Comparison of ENCODE assay signal across 15 mouse cellular contexts in genomic region chr7:143300037-143300436, GRCm38 (mm10).
DNase-seq lines count a peak whose midpoint lies in the region; ATAC-seq lines count a peak whose summit lies in the region.
"Had no signal": no experiment of that assay in that cellular context is flagged by ENCODE, and none has a peak within 500 bp of the region (broad histone marks: within the 10 kb centered on the region; RNA-seq: fewer than 3 reads in every experiment).

No protein-coding gene starts in this region.

- peaks cover 22% of the 10 kb centered on the region for H3K36me3 ChIP-seq in heart, embryonic 10.5 days
- H3K36me3 ChIP-seq in kidney, embryonic 15.5 days, result 0 out of 2 replicates have a peak, but pooled peaks cover 4% of the 10 kb centered on the region
- no peaks in the 10 kb centered on the region for H3K36me3 ChIP-seq in embryonic facial prominence, embryonic 12.5 days
- H3K36me3 ChIP-seq in limb, embryonic 13.5 days, result no peaks in the 10 kb centered on the region
- H3K36me3 ChIP-seq: lung, embryonic 15.5 days had no signal

- DNase-seq in heart, embryonic 10.5 days (ENCODE audit: low spot score), result no peak
- no peak for DNase-seq in heart, adult 9 months (ENCODE audit: low spot score in 2 of 2)
- no peak for DNase-seq in kidney, postnatal 14 days
- DNase-seq in spleen, postnatal 4 days (ENCODE audit: low spot score in 2 of 2), result no peak
- DNase-seq in ovary, postnatal 36 days (ENCODE audit: low spot score), result no peak
- DNase-seq: adrenal gland, postnatal 14 days; cerebellum, postnatal 14 days; heart, adult 2 months; kidney, adult 2 months; thymus, postnatal 4 days had no signal

- H3K4me3 ChIP-seq in heart, embryonic 10.5 days, result no peak overlapping the region; the same call in 1 of the 2 replicates
- H3K4me3 ChIP-seq in kidney, embryonic 15.5 days (replicated peaks), result no peak overlapping the region
- no peak overlapping the region for H3K4me3 ChIP-seq in embryonic facial prominence, embryonic 12.5 days
- H3K4me3 ChIP-seq in limb, embryonic 13.5 days, result no peak overlapping the region
- H3K4me3 ChIP-seq: heart, adult 2 months; lung, embryonic 15.5 days; megakaryocyte, embryonic 14.5 days had no signal

- WGBS in heart, embryonic 10.5 days, result 54% methylated on average over 7 of the region's 7 CpGs
- WGBS in kidney, embryonic 15.5 days, result 43% methylated on average over 7 of the region's 7 CpGs
- WGBS in embryonic facial prominence, embryonic 12.5 days, result 18% methylated on average over 7 of the region's 7 CpGs
- WGBS in limb, embryonic 13.5 days, result 22% methylated on average over 7 of the region's 7 CpGs

- no peak overlapping the region for H3K9ac ChIP-seq in kidney, embryonic 15.5 days
- H3K9ac ChIP-seq in embryonic facial prominence, embryonic 12.5 days, result no peak overlapping the region
- peak overlapping the region; percentile 20; the same call in 1 of the 2 replicates for H3K9ac ChIP-seq in limb, embryonic 13.5 days
- H3K9ac ChIP-seq: lung, embryonic 15.5 days had no signal

- no peak overlapping the region for H3K4me2 ChIP-seq in kidney, embryonic 15.5 days
- H3K4me2 ChIP-seq in embryonic facial prominence, embryonic 12.5 days (replicated peaks), result no peak overlapping the region; the same call in 1 of the 2 replicates
- H3K4me2 ChIP-seq in limb, embryonic 13.5 days (replicated peaks), result peak overlapping the region; percentile 25; the same call in 1 of the 2 replicates
- H3K4me2 ChIP-seq: lung, embryonic 15.5 days had no signal

- peaks cover 58% of the 10 kb centered on the region for H3K4me1 ChIP-seq in heart, embryonic 10.5 days
- peaks cover 30% of the 10 kb centered on the region for H3K4me1 ChIP-seq in kidney, embryonic 15.5 days
- H3K4me1 ChIP-seq in embryonic facial prominence, embryonic 12.5 days, result peaks cover 30% of the 10 kb centered on the region
- peaks cover 48% of the 10 kb centered on the region for H3K4me1 ChIP-seq in limb, embryonic 13.5 days

- no peaks in the 10 kb centered on the region for H3K27me3 ChIP-seq in heart, embryonic 10.5 days (ENCODE audit: insufficient read depth, poor library complexity, severe bottlenecking)
- no peaks in the 10 kb centered on the region for H3K27me3 ChIP-seq in kidney, embryonic 15.5 days
- H3K27me3 ChIP-seq in embryonic facial prominence, embryonic 12.5 days, result no peaks in the 10 kb centered on the region
- H3K27me3 ChIP-seq in limb, embryonic 13.5 days, result no peaks in the 10 kb centered on the region
- H3K27me3 ChIP-seq: lung, embryonic 15.5 days had no signal

- H3K27ac ChIP-seq in heart, embryonic 10.5 days, result peak overlapping the region; percentile 82
- H3K27ac ChIP-seq in kidney, embryonic 15.5 days, result peak overlapping the region; percentile 33
- H3K27ac ChIP-seq in embryonic facial prominence, embryonic 12.5 days, result peak overlapping the region; percentile 84
- H3K27ac ChIP-seq in limb, embryonic 13.5 days, result peak overlapping the region; percentile 78
- H3K27ac ChIP-seq: heart, adult 2 months; lung, embryonic 15.5 days had no signal

- peaks cover 13% of the 10 kb centered on the region for H3K9me3 ChIP-seq in heart, embryonic 10.5 days
- H3K9me3 ChIP-seq in kidney, embryonic 15.5 days (replicated peaks), result 0 out of 2 replicates have a peak, but pooled peaks cover 9% of the 10 kb centered on the region
- peaks cover 1% of the 10 kb centered on the region; the same call in 1 of the 2 replicates for H3K9me3 ChIP-seq in embryonic facial prominence, embryonic 12.5 days
- H3K9me3 ChIP-seq in limb, embryonic 13.5 days, result peaks cover 15% of the 10 kb centered on the region
- H3K9me3 ChIP-seq: lung, embryonic 15.5 days had no signal

- no peak for ATAC-seq in kidney, embryonic 15.5 days (replicated peaks; ENCODE audit: low FRiP score)
- ATAC-seq in embryonic facial prominence, embryonic 12.5 days (ENCODE audit: insufficient number of reproducible peaks, insufficient read depth, low FRiP score, low TSS enrichment), result peak; percentile 58
- ATAC-seq in limb, embryonic 13.5 days (ENCODE audit: low FRiP score, low read depth), result peak; percentile 50

Comparison
In these comparisons a context has a peak if more than half of its experiments do, and no peak if none do; other contexts are left out.
1. H3K27ac ChIP-seq: peak in every context shown above with its lines; median percentile 84 in embryonic facial prominence, embryonic 12.5 days; 82 in heart, embryonic 10.5 days; 78 in limb, embryonic 13.5 days; 33 in kidney, embryonic 15.5 days.